In the genomic region with DNA sequence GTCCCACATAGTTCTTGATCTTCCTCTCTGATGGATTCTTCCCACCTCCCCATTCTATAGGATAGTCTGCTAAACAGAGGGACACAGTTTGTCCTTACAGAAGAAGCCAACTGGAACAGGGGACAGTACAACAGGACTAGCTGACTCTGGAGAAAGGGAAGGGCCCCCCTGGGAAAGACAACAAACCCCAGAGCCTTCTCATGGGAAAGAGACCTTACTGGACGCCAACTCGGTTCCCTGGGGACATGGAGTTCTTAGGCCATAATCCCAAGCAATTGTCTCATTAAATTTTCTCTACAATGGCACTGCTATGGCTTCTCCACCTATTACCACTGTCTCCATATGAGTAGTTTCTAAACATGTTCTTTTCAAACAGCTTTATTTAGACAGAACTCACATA, we compare ENCODE assay signal across 25 mouse cellular contexts.
"Had no signal": no experiment of that assay in that cellular context is flagged by ENCODE, and none has a peak within 500 bp of the region (broad histone marks: within the 10 kb centered on the region; RNA-seq: fewer than 3 reads in every experiment).

No protein-coding gene starts in this region.

- ATAC-seq: hindbrain, postnatal 0 days; intestine, postnatal 0 days had no signal

- H3K9ac ChIP-seq: heart, embryonic 12.5 days; hindbrain, embryonic 13.5 days; hindbrain, embryonic 15.5 days; limb, embryonic 12.5 days; liver, embryonic 13.5 days; liver, embryonic 15.5 days; liver, postnatal 0 days had no signal

- DNase-seq: gastrocnemius, postnatal 14 days; gastrocnemius, postnatal 36 days; heart, postnatal 10 days; heart, postnatal 36 days; kidney, adult 18-20 months; kidney, adult 8-10 months; kidney, postnatal 10 days; kidney, postnatal 25 days; kidney, postnatal 4 days; layer of hippocampus, postnatal 36 days; liver; liver, embryonic 13.5 days; liver, postnatal 0 days had no signal

- H3K27ac ChIP-seq: heart, adult 2 months; hindbrain, embryonic 13.5 days; hindbrain, embryonic 15.5 days; hindbrain, postnatal 0 days; layer of hippocampus, adult 2 months; left cerebral cortex, adult 2 months; limb, embryonic 10.5 days; limb, embryonic 12.5 days; liver, embryonic 13.5 days; liver, embryonic 15.5 days had no signal

- H3K4me3 ChIP-seq: heart, adult 2 months; heart, embryonic 12.5 days; hindbrain, embryonic 13.5 days; hindbrain, embryonic 15.5 days; layer of hippocampus, adult 2 months; left cerebral cortex, adult 2 months; limb, embryonic 10.5 days; limb, embryonic 12.5 days; liver, embryonic 13.5 days; liver, embryonic 15.5 days had no signal

- H3K4me2 ChIP-seq: heart, embryonic 12.5 days; hindbrain, embryonic 13.5 days; hindbrain, embryonic 15.5 days; limb, embryonic 12.5 days; liver, embryonic 11.5 days; liver, embryonic 13.5 days; liver, embryonic 15.5 days had no signal

- H3K4me1 ChIP-seq: hindbrain, embryonic 13.5 days; hindbrain, embryonic 15.5 days; limb, embryonic 10.5 days; limb, embryonic 12.5 days had no signal

- H3K9me3 ChIP-seq: heart, embryonic 12.5 days; hindbrain, embryonic 13.5 days; hindbrain, embryonic 15.5 days; limb, embryonic 10.5 days; limb, embryonic 12.5 days; liver, embryonic 13.5 days; liver, embryonic 15.5 days had no signal

- H3K36me3 ChIP-seq: heart, embryonic 12.5 days; hindbrain, embryonic 13.5 days; hindbrain, embryonic 15.5 days; limb, embryonic 10.5 days; limb, embryonic 12.5 days; liver, embryonic 15.5 days had no signal

- H3K27me3 ChIP-seq: heart, embryonic 12.5 days; hindbrain, embryonic 13.5 days; hindbrain, embryonic 15.5 days; limb, embryonic 12.5 days; liver, embryonic 13.5 days; liver, embryonic 15.5 days had no signal
